Mouse (Mus musculus) CH12.LX (cell line): ENCODE data around the gene Ackr4. TPM values are rescaled to one million over a fixed set of nuclear protein-coding genes. Genes with fewer than 3 reads are reported as not detected.

Experiments
- DNase-seq: peaks from one replicate; pipeline ENCODE4 v3.0.0-alpha.2; 2013; ENCODE audit errors: extremely low read depth
- H3K27ac ChIP-seq: 2 replicates; pipeline ENCODE4 v1.5.1; 2012; ENCODE audit warnings: low read depth, mild to moderate bottlenecking, control low read depth, moderate library complexity; ENCODE audit not compliant: insufficient read depth
- H3K27me3 ChIP-seq: replicated peaks from 2 replicates; pipeline ENCODE3; 2012; ENCODE audit warnings: inconsistent platforms
- H3K36me3 ChIP-seq, 2 experiments: replicated peaks in 1 of 2; 2 replicates each; pipeline versions ENCODE3 to v1.6.1; 2012; ENCODE audit warnings: inconsistent platforms in 1 of 2, low read length in 1 of 2, mild to moderate bottlenecking in 1 of 2, mixed read lengths in 1 of 2, moderate library complexity in 1 of 2; ENCODE audit not compliant: control insufficient read depth in 1 of 2, insufficient read depth in 1 of 2
- H3K4me1 ChIP-seq, 2 experiments: 2 replicates each; pipeline ENCODE4 v1.6.1; 2012; ENCODE audit warnings: inconsistent platforms in 1 of 2, moderate library complexity in 1 of 2; ENCODE audit not compliant: insufficient read depth in 2 of 2, control insufficient read depth in 1 of 2
- H3K4me2 ChIP-seq: 2 replicates; pipeline ENCODE4 v1.6.1; 2012; ENCODE audit warnings: low read depth, mild to moderate bottlenecking, control low read depth; ENCODE audit not compliant: poor library complexity, insufficient read depth, severe bottlenecking
- H3K4me3 ChIP-seq, 3 experiments: fragments of 150-350 bp in 1 of 3; sonication (generic) in 1 of 3; replicated peaks in 1 of 3; 2 replicates each; pipeline versions ENCODE3 to v1.5.1; 2011 to 2012; ENCODE audit warnings: low read depth in 2 of 3, low read length in 2 of 3, mild to moderate bottlenecking in 2 of 3, moderate library complexity in 2 of 3, control low read depth in 1 of 3, improper control_type of control experiment in 1 of 3, inconsistent platforms in 1 of 3, mixed read lengths in 1 of 3; ENCODE audit not compliant: poor library complexity in 1 of 3
- H3K79me2 ChIP-seq: replicated peaks from 2 replicates; pipeline ENCODE4 v1.6.1; 2012; ENCODE audit warnings: mild to moderate bottlenecking, moderate library complexity; ENCODE audit not compliant: control insufficient read depth, poor library complexity, insufficient read depth, severe bottlenecking; ENCODE audit errors: extremely low read depth
- H3K9ac ChIP-seq: 2 replicates; pipeline ENCODE4 v1.6.1; 2012; ENCODE audit warnings: low read depth, mild to moderate bottlenecking, control low read depth, moderate library complexity; ENCODE audit not compliant: insufficient read depth
- H3K9me3 ChIP-seq: replicated peaks from 2 replicates; pipeline ENCODE3; 2012; ENCODE audit warnings: low read length, inconsistent platforms, mixed read lengths
- CHD1 ChIP-seq: IDR thresholded peaks from 2 replicates; pipeline ENCODE4 v1.6.1; 2012; ENCODE audit warnings: low read depth, low read length, improper control_type of control experiment, inconsistent platforms
- CHD2 ChIP-seq: IDR thresholded peaks from 2 replicates; pipeline ENCODE4 v1.6.1; 2011; ENCODE audit warnings: low read length, improper control_type of control experiment
- CTCF ChIP-seq, 2 experiments: IDR thresholded peaks in 1 of 2; conservative IDR thresholded peaks in 1 of 2; 2 replicates each; pipeline ENCODE4 v1.5.1; 2011 to 2012; ENCODE audit warnings: low read depth in 2 of 2, low read length in 2 of 2, improper control_type of control experiment in 1 of 2, inconsistent platforms in 1 of 2, mild to moderate bottlenecking in 1 of 2, moderate library complexity in 1 of 2
- E2F4 ChIP-seq: IDR thresholded peaks from 2 replicates; pipeline ENCODE4 v1.6.1; 2011; ENCODE audit warnings: low read depth, low read length, improper control_type of control experiment; ENCODE audit not compliant: insufficient replicate concordance
- ELF1 ChIP-seq: IDR thresholded peaks from 2 replicates; pipeline ENCODE4 v1.6.1; 2014; ENCODE audit warnings: low read depth, mild to moderate bottlenecking, inconsistent platforms, low read length, improper control_type of control experiment
- ETS1 ChIP-seq: conservative IDR thresholded peaks from 2 replicates; pipeline ENCODE4 v1.6.1; 2012; ENCODE audit warnings: low read depth, mild to moderate bottlenecking, inconsistent platforms, low read length, improper control_type of control experiment, moderate library complexity
- GABPA ChIP-seq: IDR thresholded peaks from 2 replicates; pipeline ENCODE4 v1.6.1; 2012; ENCODE audit warnings: low read depth, low read length, improper control_type of control experiment, inconsistent platforms; ENCODE audit not compliant: insufficient replicate concordance
- IRF4 ChIP-seq: IDR thresholded peaks from 2 replicates; pipeline ENCODE4 v1.6.1; 2014; ENCODE audit warnings: low read depth, mild to moderate bottlenecking, inconsistent platforms, low read length, improper control_type of control experiment
- JUN ChIP-seq: IDR thresholded peaks from 2 replicates; pipeline ENCODE4 v1.6.1; 2011; ENCODE audit warnings: low read depth, mild to moderate bottlenecking, low read length, improper control_type of control experiment, moderate library complexity; ENCODE audit not compliant: insufficient read depth
- JUND ChIP-seq: conservative IDR thresholded peaks from 2 replicates; pipeline ENCODE4 v1.6.1; 2011; ENCODE audit warnings: low read depth, low read length, improper control_type of control experiment
- MAFK ChIP-seq: IDR thresholded peaks from 2 replicates; pipeline ENCODE4 v1.6.1; 2011; ENCODE audit warnings: low read length, improper control_type of control experiment; ENCODE audit not compliant: insufficient replicate concordance
- MAZ ChIP-seq: IDR thresholded peaks from 2 replicates; pipeline ENCODE4 v1.6.1; 2012; ENCODE audit warnings: low read depth, mild to moderate bottlenecking, inconsistent platforms, low read length, improper control_type of control experiment, moderate library complexity
- NELFE ChIP-seq: IDR thresholded peaks from 2 replicates; pipeline ENCODE4 v1.6.1; 2011; ENCODE audit warnings: low read depth, low read length, improper control_type of control experiment
- NRF1 ChIP-seq: IDR thresholded peaks from 2 replicates; pipeline ENCODE4 v1.6.1; 2014; ENCODE audit warnings: low read depth, mild to moderate bottlenecking, inconsistent platforms, low read length, improper control_type of control experiment, moderate library complexity
- PAX5 ChIP-seq: IDR thresholded peaks from 2 replicates; pipeline ENCODE4 v1.6.1; 2012; ENCODE audit warnings: low read length, inconsistent platforms, mixed read lengths
- POLR2A ChIP-seq: IDR thresholded peaks from 2 replicates; pipeline ENCODE4 v1.6.1; 2011; ENCODE audit warnings: low read depth, mild to moderate bottlenecking, improper control_type of control experiment, low read length
- POLR2AphosphoS2 ChIP-seq: IDR thresholded peaks from 2 replicates; pipeline ENCODE4 v1.6.1; 2011; ENCODE audit warnings: low read depth, low read length, improper control_type of control experiment
- RAD21 ChIP-seq: IDR thresholded peaks from 2 replicates; pipeline ENCODE4 v1.6.1; 2011; ENCODE audit warnings: low read depth, mild to moderate bottlenecking, low read length, improper control_type of control experiment, moderate library complexity
- RCOR1 ChIP-seq: conservative IDR thresholded peaks from 2 replicates; pipeline ENCODE4 v1.6.1; 2012; ENCODE audit warnings: low read depth, mild to moderate bottlenecking, inconsistent platforms, low read length, improper control_type of control experiment
- SIN3A ChIP-seq: IDR thresholded peaks from 2 replicates; pipeline ENCODE4 v1.6.1; 2012; ENCODE audit warnings: low read length, improper control_type of control experiment, inconsistent platforms
- SMC3 ChIP-seq: IDR thresholded peaks from 2 replicates; pipeline ENCODE4 v1.6.1; 2011; ENCODE audit warnings: low read depth, low read length, improper control_type of control experiment
- TBP ChIP-seq: conservative IDR thresholded peaks from 2 replicates; pipeline ENCODE4 v1.6.1; 2011; ENCODE audit warnings: low read depth, low read length, improper control_type of control experiment
- TCF12 ChIP-seq: IDR thresholded peaks from 2 replicates; pipeline ENCODE4 v1.6.1; 2014; ENCODE audit warnings: low read depth, mild to moderate bottlenecking, inconsistent platforms, low read length, improper control_type of control experiment
- UBTF ChIP-seq: IDR thresholded peaks from 2 replicates; pipeline ENCODE4 v1.6.1; 2012; ENCODE audit warnings: low read depth, mild to moderate bottlenecking, inconsistent platforms, low read length, improper control_type of control experiment, moderate library complexity
- USF1 ChIP-seq: IDR thresholded peaks from 2 replicates; pipeline ENCODE4 v1.6.1; 2014; ENCODE audit warnings: low read depth, mild to moderate bottlenecking, inconsistent platforms, low read length, improper control_type of control experiment
- ZC3H11A ChIP-seq: IDR thresholded peaks from 2 replicates; pipeline ENCODE4 v1.6.1; 2012; ENCODE audit warnings: low read depth, mild to moderate bottlenecking, inconsistent platforms, low read length, improper control_type of control experiment
- ZMIZ1 ChIP-seq: IDR thresholded peaks from 2 replicates; pipeline ENCODE4 v1.6.1; 2012; ENCODE audit warnings: low read depth, mild to moderate bottlenecking, inconsistent platforms, low read length, improper control_type of control experiment
- dilution Hi-C: fragments of 300-500 bp; cut with MboI; formaldehyde crosslinking; loops from 2 replicates; pipeline ENCODE4 v1.14.3; 2020; ENCODE audit warnings: low sequenced_read_pairs; ENCODE audit not compliant: extremely low pct_unique_long_range_greater_than_20kb, extremely low pct_ligation_motif_present
- in situ Hi-C: fragments of 300-500 bp; cut with MboI; formaldehyde crosslinking; loops from 3 replicates; pipeline ENCODE4 v1.14.3; 2019; ENCODE audit warnings: low sequenced_read_pairs, low pct_ligation_motif_present, low pct_unique_long_range_greater_than_20kb, mixed read lengths
- polyA plus RNA-seq: library from polyadenylated mRNA; unstranded; fragments of >175 nt; gene quantifications from 2 replicates; pipeline ENCODE4 v1.2.1, GENCODE M21; 2012; ENCODE audit warnings: low read depth; ENCODE audit not compliant: insufficient read length
- total RNA-seq, 2 experiments: library from RNA; depleted of rRNA; stranded (reverse); fragments of 300-350 nt in 1 of 2; fragments of >200 nt in 1 of 2; gene quantifications; 2 replicates each; pipeline ENCODE4 v1.2.3; 2012 to 2014

Gene Ackr4
- total and polyA plus RNA-seq, 3 experiments: 0.17 to 0.39 (median 0.33) TPM

DNA sequence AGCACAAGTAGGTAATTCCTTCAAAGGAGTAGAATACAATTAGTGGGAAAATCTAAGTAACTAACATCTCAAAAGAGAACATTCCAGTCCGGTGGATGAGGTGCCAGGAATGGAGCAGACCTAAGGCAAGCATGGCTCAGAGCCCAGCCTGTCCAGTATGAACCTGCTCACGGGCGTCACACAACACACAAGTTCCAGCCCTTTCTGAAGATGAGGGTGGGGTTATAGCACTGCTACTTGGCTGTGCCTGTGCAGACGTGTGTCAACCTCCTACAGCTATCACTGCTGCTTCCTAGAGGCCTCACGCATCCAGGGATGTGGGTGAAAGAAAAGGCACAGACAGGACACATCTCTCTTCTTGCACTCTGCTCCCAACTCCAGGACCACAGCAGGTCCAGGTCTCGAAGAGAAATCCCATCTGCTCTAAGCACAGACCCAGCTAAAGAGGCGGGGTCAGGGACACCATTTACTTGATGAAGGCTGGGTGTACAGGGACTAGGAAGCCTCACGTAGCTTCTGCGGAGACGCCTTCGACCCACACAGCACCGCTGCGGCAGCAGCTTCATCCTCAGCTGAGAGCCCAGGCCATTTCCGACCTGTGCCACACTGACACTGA is 28.5 kb upstream of the Ackr4 start:
- H3K36me3 ChIP-seq: peaks cover 64 to 98% of the 10 kb centered on the region in 2 experiments
- no peaks in the 10 kb centered on the region for H3K9me3 ChIP-seq
- no peak overlapping the region for H3K9ac ChIP-seq
- DNase-seq: no peak
- H3K27ac ChIP-seq: no peak overlapping the region
- no peak overlapping the region for H3K4me3 ChIP-seq
- in situ Hi-C loops: no loop called here
- H3K27me3 ChIP-seq: no peaks in the 10 kb centered on the region
- peaks cover 0 to 5% of the 10 kb centered on the region in 2 experiments; a peak in 1 of 4 replicates for H3K4me1 ChIP-seq
- no peaks in the 10 kb centered on the region for H3K79me2 ChIP-seq
- dilution Hi-C loops: no loop called here
- TF ChIP-seq CHD2 (no peak), E2F4 (no peak), CHD1 (no peak), SMC3 (no peak), CTCF (conservative IDR thresholded peaks at IDR 0.05 in 1 of 2, IDR thresholded peaks at IDR 0.05 in 1 of 2; ENCODE audit: low read depth in 2 of 2, low read length in 2 of 2) (no peak), NRF1 (no peak), MAZ (no peak), ZMIZ1 (no peak), ETS1 (no peak), MAFK (no peak), JUN (no peak), POLR2A (no peak), SIN3A (no peak), TBP (no peak), RCOR1 (no peak), JUND (no peak), POLR2AphosphoS2 (no peak), RAD21 (no peak), IRF4 (no peak), ZC3H11A (no peak)
- TF ChIP-seq, all 38 proteins: peak for 0
- H3K4me2 ChIP-seq: no peak overlapping the region

DNA sequence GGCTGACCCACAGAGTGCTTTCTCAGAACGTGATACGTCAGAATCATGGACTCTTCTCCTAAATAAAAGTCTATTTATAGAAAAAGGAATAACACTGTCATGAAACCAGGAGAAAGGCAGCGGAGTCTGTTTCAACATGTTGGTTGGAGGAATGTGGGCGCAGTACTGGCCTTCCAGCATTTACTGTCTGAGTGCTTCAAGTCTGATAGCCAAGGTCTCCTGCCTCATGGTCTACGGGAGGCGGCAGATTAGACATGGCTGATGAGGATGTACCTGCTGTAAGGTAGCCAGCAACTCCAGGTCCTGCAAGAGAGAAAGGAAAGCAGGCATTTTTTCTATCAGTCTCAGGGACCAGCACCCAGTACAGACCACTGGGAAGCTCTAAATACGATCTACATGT is 25.4 kb upstream of the Ackr4 start:
- Histone ChIP-seq H3K27ac (no peak overlapping the region), H3K27me3 (no peaks in the 10 kb centered on the region), H3K9ac (no peak overlapping the region), H3K4me1 (peaks cover 0 to 5% of the 10 kb centered on the region in 2 experiments; a peak in 1 of 4 replicates), H3K36me3 (peaks cover 44 to 75% of the 10 kb centered on the region in 2 experiments), H3K4me3 (no peak overlapping the region), H3K9me3 (no peaks in the 10 kb centered on the region), H3K4me2 (no peak overlapping the region), H3K79me2 (no peaks in the 10 kb centered on the region)
- dilution Hi-C loops: no loop called here
- no peak for DNase-seq
- in situ Hi-C loops: no loop called here
- TF ChIP-seq USF1: no peak
- no peak for TF ChIP-seq SMC3
- TF ChIP-seq TCF12: no peak
- TF ChIP-seq E2F4: no peak
- no peak for TF ChIP-seq RAD21
- TF ChIP-seq NELFE: no peak
- no peak for TF ChIP-seq UBTF
- no peak for TF ChIP-seq RCOR1
- TF ChIP-seq GABPA: no peak
- no peak for TF ChIP-seq NRF1
- no peak for TF ChIP-seq CHD1
- no peak for TF ChIP-seq CTCF (conservative IDR thresholded peaks at IDR 0.05 in 1 of 2, IDR thresholded peaks at IDR 0.05 in 1 of 2; ENCODE audit: low read depth in 2 of 2, low read length in 2 of 2)
- no peak for TF ChIP-seq PAX5
- TF ChIP-seq ELF1: no peak
